Mouse (Mus musculus) liver, embryonic 14.5 days (tissue): ENCODE measurements at regions not wholly inside any gene's neighbourhood (a gene's known extent, or its start where the extent isn't known, plus 50 kb on each side); places are given as distances from the start of the nearest gene placed in this dataset.

Source experiments
- CTCF ChIP-seq: IDR thresholded peaks from 2 replicates; pipeline ENCODE4 v1.5.1; 2016; ENCODE audit warnings: antibody characterized with exemption, low read depth, control low read depth
- EP300 ChIP-seq: IDR thresholded peaks from 2 replicates; pipeline ENCODE4 v1.6.1; 2016; ENCODE audit warnings: antibody characterized with exemption, low read depth

DNA sequence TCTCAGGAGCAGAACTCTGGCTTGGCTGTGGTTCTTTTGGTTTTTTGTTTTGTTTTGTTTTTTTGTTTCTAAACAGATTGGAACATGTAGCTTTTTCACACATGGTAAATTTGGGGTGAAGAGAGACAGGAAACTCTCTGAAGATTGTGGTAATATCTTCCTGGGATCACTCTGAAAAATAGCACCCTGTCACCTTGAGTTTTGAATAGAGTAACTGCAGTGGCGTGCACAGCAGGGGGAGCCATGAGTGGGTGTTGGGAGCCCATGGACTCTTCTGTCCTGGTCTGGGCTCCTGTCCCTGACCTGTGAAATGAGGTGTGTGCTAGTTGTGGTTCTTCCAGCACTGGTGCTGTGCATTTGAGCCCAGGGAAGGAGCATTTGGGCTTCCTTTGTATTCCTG is 241.8 kb upstream of the Id2 start:
- TF ChIP-seq CTCF (no peak), EP300 (no peak)
